Mouse (Mus musculus) heart, embryonic 15.5 days (tissue): Measurements from ENCODE around the gene Nek8. TPM values are rescaled to one million over a fixed set of nuclear protein-coding genes. Genes with fewer than 3 reads are reported as not detected.

Experiments
- ATAC-seq: fragments of 200-750 bp; cut with Nextera tagmentation; replicated peaks from 2 replicates; pipeline ENCODE4 v1.8.0; 2017; ENCODE audit warnings: low read depth, moderate TSS enrichment; ENCODE audit not compliant: insufficient number of reproducible peaks, insufficient read depth, low FRiP score
- H3K27ac ChIP-seq: fragments of 300-500 bp; sonication (generic); 2 replicates; pipeline ENCODE4 v1.5.1; 2015; ENCODE audit warnings: mild to moderate bottlenecking, inconsistent platforms
- H3K27me3 ChIP-seq: fragments of 300-500 bp; sonication (generic); 2 replicates; pipeline ENCODE4 v1.6.1; 2015; ENCODE audit warnings: inconsistent platforms
- H3K36me3 ChIP-seq: fragments of 300-500 bp; sonication (generic); 2 replicates; pipeline ENCODE4 v1.6.1; 2015; ENCODE audit warnings: mild to moderate bottlenecking, inconsistent platforms
- H3K4me1 ChIP-seq: fragments of 300-500 bp; sonication (generic); replicated peaks from 2 replicates; pipeline ENCODE4 v1.6.1; 2015; ENCODE audit warnings: inconsistent platforms
- H3K4me2 ChIP-seq: fragments of 300-500 bp; sonication (generic); 2 replicates; pipeline ENCODE4 v1.6.1; 2015; ENCODE audit warnings: inconsistent platforms, mild to moderate bottlenecking, moderate library complexity
- H3K4me3 ChIP-seq: fragments of 300-500 bp; sonication (generic); 2 replicates; pipeline ENCODE4 v1.5.1; 2015; ENCODE audit warnings: mild to moderate bottlenecking, inconsistent platforms
- H3K9ac ChIP-seq: fragments of 300-500 bp; sonication (generic); 2 replicates; pipeline ENCODE4 v1.6.1; 2015; ENCODE audit warnings: mild to moderate bottlenecking, inconsistent platforms
- H3K9me3 ChIP-seq: fragments of 300-500 bp; sonication (generic); replicated peaks from 2 replicates; pipeline ENCODE4 v1.6.1; 2016; ENCODE audit warnings: inconsistent platforms
- WGBS: fragments of 180-500 bp; shearing (Covaris S2); methylation state at CpG from one replicate; pipeline ENCODE4 v1.1.7; 2015; ENCODE audit warnings: mixed read lengths; 5-methylcytosine and 5-hydroxymethylcytosine counted together
- polyA plus RNA-seq: library from polyadenylated mRNA; unstranded; fragments of >200 nt; fragmentation: Nextera tagmentation; extraction: Ambion mirVana; gene quantifications from 2 replicates; pipeline ENCODE4 v1.2.1, GENCODE M21; 2015

Nek8 gene
- polyA plus RNA-seq, 1 experiment from 2014 or later, result 12.4 TPM

DNA sequence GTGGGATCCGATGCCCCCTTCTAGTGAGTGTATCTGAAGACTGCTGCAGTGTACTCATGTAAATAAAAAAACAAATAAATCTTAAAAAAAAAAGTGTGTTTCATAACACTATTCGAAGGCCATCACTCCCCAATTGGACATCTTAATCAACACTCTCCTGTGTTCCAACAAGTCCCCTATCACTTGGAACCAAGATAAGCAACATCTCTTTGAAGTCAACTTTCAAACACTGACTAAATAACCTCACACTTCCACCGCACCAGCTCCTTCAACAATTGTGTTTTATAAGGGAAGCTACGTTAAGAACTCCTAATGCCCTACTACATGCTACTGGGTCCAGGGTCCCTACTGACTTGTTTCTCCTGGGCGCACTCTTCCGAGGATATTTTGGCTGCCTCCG, 6.0 kb upstream of the Nek8 start:
- Histone ChIP-seq H3K9me3 (no peaks in the 10 kb centered on the region), H3K27ac (peak overlapping the region; percentile 92), H3K4me2 (peak overlapping the region; percentile 63), H3K36me3 (peaks cover 29% of the 10 kb centered on the region), H3K4me1 (peaks cover 39% of the 10 kb centered on the region), H3K4me3 (peak overlapping the region; percentile 90), H3K9ac (peak overlapping the region; percentile 96), H3K27me3 (no peaks in the 10 kb centered on the region)
- ATAC-seq, result no peak
- WGBS, result under 1% methylated on average over 7 of the region's 7 CpGs

DNA sequence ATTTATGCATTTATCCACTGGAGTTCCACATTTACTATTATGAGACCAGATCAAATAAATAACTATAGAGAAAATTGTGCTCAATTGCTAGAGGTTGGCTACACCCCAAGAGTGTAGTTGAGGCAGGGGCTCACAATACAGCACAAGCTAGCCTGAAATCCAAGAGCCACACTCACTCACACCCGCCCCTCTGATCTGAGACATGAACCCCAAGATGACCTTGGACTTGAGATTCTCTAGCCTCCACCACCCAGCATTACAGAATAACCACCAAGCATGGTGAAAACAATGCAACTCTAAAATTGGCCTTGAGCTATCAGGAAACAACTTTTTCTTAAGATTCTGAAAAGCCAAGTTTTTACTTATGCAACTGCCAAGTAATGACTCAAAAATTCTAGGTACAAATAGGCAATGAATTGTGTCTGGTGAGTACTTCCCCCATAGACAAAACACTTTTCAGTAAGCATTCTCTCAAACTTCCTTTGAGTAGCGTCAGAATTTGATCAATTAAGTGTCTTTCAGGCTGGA, 5.4 kb upstream of the Nek8 start:
- Histone ChIP-seq H3K27me3 (no peaks in the 10 kb centered on the region), H3K9me3 (no peaks in the 10 kb centered on the region), H3K4me2 (peak overlapping the region; percentile 63), H3K27ac (no peak overlapping the region), H3K9ac (peak overlapping the region; percentile 96), H3K4me1 (peaks cover 45% of the 10 kb centered on the region), H3K36me3 (peaks cover 29% of the 10 kb centered on the region), H3K4me3 (peak overlapping the region; percentile 90)
- ATAC-seq, result no peak
- WGBS, result 42% methylated on average over 2 of the region's 2 CpGs

DNA sequence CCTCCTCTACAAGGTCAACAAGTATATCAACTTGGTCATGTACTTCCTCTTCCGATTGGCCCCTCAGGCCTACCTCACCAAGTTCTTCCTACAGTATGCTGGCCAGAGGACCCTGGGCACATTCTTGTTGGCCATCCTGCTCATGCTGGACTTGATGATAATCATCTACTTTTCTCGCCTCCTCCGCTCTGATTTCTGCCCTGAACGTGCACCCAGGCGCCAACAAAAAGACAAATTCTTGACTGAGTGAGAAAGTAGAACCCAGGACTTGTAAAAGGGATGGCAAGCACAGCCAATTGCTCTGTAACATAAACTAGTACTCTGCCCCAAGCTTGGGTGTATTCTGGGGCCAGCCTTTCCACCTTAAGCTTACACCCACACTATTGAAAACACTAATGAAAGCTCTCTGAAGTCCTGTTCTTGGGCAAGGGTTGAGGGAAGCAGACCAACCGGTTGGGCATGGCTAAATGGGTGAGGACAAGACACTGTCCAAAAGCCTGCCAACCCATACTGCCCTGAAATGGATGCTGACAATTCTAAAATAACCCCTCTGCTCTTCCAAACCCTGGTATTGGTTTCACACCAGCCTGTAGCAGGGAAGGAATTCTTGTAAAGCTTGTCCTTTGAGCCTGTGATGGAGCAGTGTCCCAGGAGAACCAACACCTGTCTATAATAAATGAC, 3.7 kb upstream of the Nek8 start:
- Histone ChIP-seq H3K9ac (no peak overlapping the region), H3K27me3 (no peaks in the 10 kb centered on the region), H3K36me3 (peaks cover 29% of the 10 kb centered on the region), H3K4me3 (peak overlapping the region; percentile 75; the same call in 1 of the 2 replicates), H3K4me1 (peaks cover 49% of the 10 kb centered on the region), H3K27ac (0 out of 2 replicates have a peak overlapping the region, but pooled peaks have one; percentile 16), H3K9me3 (no peaks in the 10 kb centered on the region), H3K4me2 (peak overlapping the region; percentile 96)
- ATAC-seq, result no peak
- 64% methylated on average over 6 of the region's 6 CpGs for WGBS

DNA sequence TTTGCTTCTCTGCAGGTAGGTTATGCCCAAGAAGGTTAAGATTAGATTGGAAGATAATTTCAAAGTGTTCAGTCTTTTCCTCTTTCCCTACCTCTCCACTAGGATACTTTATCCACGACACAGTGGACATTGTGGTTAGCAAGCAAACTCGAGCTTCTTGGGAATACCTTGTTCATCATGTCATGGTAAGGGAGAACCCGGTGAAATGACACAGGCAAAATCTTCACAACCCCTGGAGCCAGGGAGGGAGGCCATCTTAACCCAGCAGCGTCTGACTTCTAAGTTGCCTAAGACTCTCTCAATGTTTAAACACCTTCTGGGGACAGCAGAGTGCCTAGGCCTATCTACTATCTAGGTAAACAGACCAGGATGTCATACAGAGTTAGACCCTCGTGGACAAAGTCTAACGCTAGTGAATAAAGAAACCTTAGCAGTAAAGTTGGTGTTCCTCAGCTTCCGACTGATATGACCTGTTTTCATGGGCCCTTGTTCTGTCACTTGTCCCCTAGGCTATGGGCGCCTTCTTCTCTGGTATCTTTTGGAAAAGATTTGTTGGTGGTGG, 3.0 kb upstream of the Nek8 start:
- Histone ChIP-seq H3K27me3 (no peaks in the 10 kb centered on the region), H3K9ac (peak overlapping the region; percentile 70), H3K4me1 (peaks cover 49% of the 10 kb centered on the region), H3K4me2 (peak overlapping the region; percentile 96), H3K36me3 (peaks cover 29% of the 10 kb centered on the region), H3K27ac (peak overlapping the region; percentile 98), H3K9me3 (no peaks in the 10 kb centered on the region), H3K4me3 (peak overlapping the region; percentile 75)
- WGBS, result 26% methylated on average over 8 of the region's 8 CpGs
- ATAC-seq, result no peak

DNA sequence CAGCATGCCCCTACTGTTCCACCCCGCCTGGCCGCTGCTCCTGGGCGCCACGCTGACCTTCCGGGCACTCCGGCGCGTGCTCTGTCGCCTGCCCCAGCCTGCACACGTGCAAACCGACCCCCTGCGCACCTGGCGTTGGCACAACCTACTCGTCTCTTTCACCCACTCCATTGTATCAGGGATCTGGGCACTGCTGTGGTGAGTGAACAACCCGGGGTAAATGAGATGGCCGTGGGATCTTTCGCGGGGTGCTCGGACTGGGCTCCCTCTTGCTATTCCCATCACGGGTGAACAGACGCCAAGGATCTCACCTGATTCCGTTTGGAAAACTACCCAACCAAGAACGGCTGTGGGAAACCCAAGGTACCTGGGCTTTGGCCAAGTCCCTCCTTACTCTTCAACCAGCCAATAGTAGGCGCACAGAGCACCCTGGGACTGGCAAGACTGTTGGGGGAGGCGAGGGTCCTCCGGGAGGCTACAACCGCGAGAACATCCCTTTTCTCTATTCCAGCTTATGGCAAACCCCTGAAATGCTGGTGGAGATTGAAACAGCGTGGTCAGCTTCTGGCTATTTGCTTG, 2.5 kb upstream of the Nek8 start:
- H3K36me3 ChIP-seq, result peaks cover 29% of the 10 kb centered on the region
- no peaks in the 10 kb centered on the region for H3K27me3 ChIP-seq
- peaks cover 46% of the 10 kb centered on the region for H3K4me1 ChIP-seq
- H3K9me3 ChIP-seq, result no peaks in the 10 kb centered on the region
- peak overlapping the region; percentile 75 for H3K4me3 ChIP-seq
- peak overlapping the region; percentile 98 for H3K27ac ChIP-seq
- peak; percentile 3; the same call in 1 of the 2 replicates for ATAC-seq
- peak overlapping the region; percentile 70 for H3K9ac ChIP-seq
- H3K4me2 ChIP-seq, result peak overlapping the region; percentile 96
- WGBS, result 1% methylated on average over 29 of the region's 29 CpGs

DNA sequence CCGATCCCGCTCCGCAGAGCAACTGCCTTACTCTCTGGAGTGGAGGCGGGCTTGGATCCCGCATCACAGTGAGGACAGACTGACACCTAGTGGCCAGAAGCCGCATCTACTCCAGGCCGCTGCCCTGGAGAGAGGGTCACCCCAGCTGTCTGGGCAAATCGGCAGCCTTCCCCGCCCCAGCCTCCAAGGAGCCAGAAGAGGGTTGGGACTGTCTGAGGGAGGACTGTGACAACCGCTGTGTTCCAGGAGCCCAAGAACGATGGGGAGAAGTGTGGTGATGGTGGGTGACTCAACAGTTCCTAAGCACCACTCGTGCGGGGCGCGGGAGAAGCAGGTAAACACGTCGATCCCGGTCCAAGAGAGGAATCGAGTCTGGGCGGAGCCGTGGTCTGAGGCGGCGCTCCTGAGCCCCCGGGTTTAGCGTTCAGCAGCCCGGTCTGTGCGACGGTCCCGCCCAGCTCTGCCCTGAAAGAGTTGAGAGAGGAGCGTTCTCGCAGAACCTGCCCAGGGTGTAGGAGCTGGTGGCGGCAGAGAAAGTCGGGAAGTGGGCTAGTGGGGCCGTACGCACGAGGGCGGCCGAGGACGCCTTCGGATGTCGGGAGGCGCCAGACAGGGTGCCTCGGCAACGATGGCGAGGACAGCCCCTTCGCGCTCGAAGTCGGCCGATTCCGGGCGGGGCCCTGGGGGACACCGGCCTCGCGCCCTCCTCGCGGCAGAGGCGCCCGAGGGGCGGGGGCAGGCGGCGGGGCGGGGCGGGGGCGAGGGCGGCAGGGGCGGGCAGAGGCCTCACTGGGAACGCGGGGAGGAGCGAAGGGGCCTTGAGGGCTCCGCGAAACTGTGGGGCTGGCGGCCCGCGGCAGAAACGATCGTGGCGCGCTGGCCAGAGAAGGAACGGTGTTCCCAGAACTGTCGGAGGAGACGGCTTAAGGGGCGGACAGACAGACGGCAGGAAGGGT, 1.7 kb upstream of the Nek8 start:
- Histone ChIP-seq H3K27ac (peak overlapping the region; percentile 98), H3K4me3 (peak overlapping the region; percentile 75), H3K4me1 (peaks cover 44% of the 10 kb centered on the region), H3K4me2 (peak overlapping the region; percentile 96), H3K27me3 (no peaks in the 10 kb centered on the region), H3K36me3 (peaks cover 29% of the 10 kb centered on the region), H3K9me3 (no peaks in the 10 kb centered on the region), H3K9ac (peak overlapping the region; percentile 70)
- ATAC-seq, result peak; percentile 78
- under 1% methylated on average over 81 of the region's 84 CpGs for WGBS

DNA sequence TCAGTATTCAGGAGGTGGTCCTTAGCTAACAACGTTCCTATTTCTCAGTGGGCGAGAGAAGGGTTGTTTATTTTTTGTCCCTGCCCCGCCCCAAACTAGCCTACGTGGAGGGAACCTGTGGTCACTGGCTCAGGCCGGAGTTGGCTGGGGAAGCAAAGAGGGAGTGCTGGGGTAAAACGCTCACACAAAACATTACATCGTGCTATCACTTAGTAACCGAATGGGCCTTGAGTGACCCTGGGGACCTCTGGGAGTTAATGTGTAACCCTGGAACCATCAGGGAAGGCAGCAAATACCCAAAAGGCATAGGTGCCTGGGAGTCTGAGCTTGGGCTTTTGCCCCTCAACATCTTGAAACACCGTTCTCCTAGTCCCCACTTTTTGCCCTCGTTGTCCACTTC, 962 bp upstream of the Nek8 start:
- Histone ChIP-seq H3K27me3 (no peaks in the 10 kb centered on the region), H3K9me3 (no peaks in the 10 kb centered on the region), H3K4me3 (peak overlapping the region; percentile 75), H3K4me1 (peaks cover 50% of the 10 kb centered on the region), H3K36me3 (peaks cover 29% of the 10 kb centered on the region), H3K27ac (peak overlapping the region; percentile 98), H3K4me2 (peak overlapping the region; percentile 96), H3K9ac (peak overlapping the region; percentile 63)
- no peak for ATAC-seq
- 0% methylated on average over 10 of the region's 10 CpGs for whole genome bisulfite sequencing

DNA sequence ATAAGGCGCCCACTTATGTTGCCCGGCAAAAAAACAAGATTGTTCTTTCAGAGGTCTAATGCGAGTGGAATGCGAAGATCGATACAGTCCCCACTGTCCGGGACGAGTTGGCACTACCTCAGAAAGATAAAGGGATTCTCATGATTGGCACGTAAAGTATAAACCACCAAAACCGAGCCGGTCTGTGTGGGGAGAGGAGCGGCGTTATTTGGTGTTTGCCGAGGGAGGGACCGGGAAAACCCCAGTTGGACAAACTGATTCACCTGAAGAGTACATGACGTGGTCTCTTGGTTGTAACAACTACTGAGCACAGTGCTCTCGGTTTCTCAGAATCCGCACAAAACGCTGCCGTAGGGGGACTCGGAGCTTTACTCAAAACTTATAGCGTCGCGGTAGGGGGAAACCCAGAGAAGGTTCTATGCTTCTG, 443 bp upstream of the Nek8 start:
- Histone ChIP-seq H3K27me3 (no peaks in the 10 kb centered on the region), H3K9me3 (no peaks in the 10 kb centered on the region), H3K27ac (peak overlapping the region; percentile 98), H3K4me2 (peak overlapping the region; percentile 96), H3K36me3 (peaks cover 25% of the 10 kb centered on the region), H3K9ac (peak overlapping the region; percentile 63), H3K4me3 (peak overlapping the region; percentile 75), H3K4me1 (peaks cover 45% of the 10 kb centered on the region)
- WGBS, result under 1% methylated on average over 23 of the region's 23 CpGs
- ATAC-seq, result no peak

DNA sequence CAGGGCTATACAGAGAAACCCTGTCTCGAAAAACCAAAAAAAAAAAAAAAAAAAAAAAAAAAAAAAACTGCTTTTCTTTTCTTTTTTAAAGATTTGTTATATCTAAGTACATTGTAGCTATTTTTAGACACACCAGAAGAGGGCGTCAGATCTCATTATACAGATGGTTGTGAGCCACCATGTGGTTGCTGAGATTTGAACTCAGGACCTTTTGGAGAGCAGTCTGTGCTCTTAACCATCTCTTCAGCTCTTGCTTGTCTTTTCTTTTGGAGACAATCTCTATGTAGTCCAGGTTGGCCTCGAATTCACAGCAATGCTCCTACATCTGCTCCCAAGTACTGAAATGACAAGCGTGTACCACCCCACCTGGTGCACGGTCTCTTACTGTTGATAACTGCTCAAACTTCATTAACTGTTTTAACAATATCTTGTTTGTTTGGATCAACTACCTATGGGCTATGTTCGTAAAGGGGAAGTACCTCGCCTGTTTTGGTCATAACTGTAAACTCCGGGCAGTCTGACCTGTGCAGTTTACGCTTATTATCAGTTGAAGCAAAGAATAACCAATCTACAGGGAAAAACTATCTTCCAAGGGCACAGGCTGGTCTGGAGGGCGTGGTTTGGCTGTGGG, 589 bp downstream of the Nek8 start:
- peak overlapping the region; percentile 63 for H3K9ac ChIP-seq
- no peaks in the 10 kb centered on the region for H3K27me3 ChIP-seq
- H3K4me3 ChIP-seq, result peak overlapping the region; percentile 75
- H3K4me1 ChIP-seq, result peaks cover 40% of the 10 kb centered on the region
- ATAC-seq, result no peak
- H3K27ac ChIP-seq, result peak overlapping the region; percentile 98
- under 1% methylated on average over 9 of the region's 10 CpGs for WGBS
- peak overlapping the region; percentile 96 for H3K4me2 ChIP-seq
- H3K9me3 ChIP-seq, result no peaks in the 10 kb centered on the region
- H3K36me3 ChIP-seq, result peaks cover 15% of the 10 kb centered on the region

DNA sequence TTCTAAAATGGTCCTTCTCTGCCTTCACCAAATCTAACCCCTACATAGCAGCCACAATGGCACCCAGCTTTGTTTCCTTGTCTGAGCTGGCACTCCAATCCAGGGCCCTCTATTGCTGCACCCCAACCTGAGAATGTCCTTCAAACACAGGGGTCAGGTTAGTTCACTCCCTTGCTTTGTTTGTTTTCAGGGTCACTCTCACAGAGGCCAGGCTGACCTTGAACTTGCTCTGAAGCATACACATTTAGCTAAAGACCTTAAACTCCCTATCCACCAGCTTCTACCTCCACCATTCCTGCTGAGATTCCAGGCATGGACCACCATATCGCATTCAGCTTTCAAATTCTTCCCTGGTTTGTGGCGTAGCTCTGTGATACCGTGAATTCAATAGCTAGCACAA, 2.0 kb downstream of the Nek8 start:
- peaks cover 1% of the 10 kb centered on the region; the same call in 1 of the 2 replicates for H3K36me3 ChIP-seq
- no peak overlapping the region for H3K4me2 ChIP-seq
- ATAC-seq, result no peak
- H3K27me3 ChIP-seq, result no peaks in the 10 kb centered on the region
- peaks cover 27% of the 10 kb centered on the region for H3K4me1 ChIP-seq
- WGBS, result 86% methylated on average over 3 of the region's 3 CpGs
- no peak overlapping the region for H3K9ac ChIP-seq
- H3K9me3 ChIP-seq, result no peaks in the 10 kb centered on the region
- no peak overlapping the region for H3K4me3 ChIP-seq
- no peak overlapping the region for H3K27ac ChIP-seq
